Mouse (Mus musculus): ENCODE data around the gene Myo1c.

- TF ChIP-seq POLR2A (IDR thresholded peaks at IDR 0.05; ENCODE audit: insufficient read length, low read depth) (no peak), MYOG (IDR thresholded peaks at IDR 0.05; ENCODE audit: control insufficient read depth in 1 of 3, insufficient read depth in 1 of 3, insufficient read length in 2 of 3, low read depth in 2 of 3) (peak in 1 of 3 experiments; percentile 54), MAX (IDR thresholded peaks at IDR 0.05; ENCODE audit: low read depth) (no peak), E2F4 (IDR thresholded peaks at IDR 0.05; ENCODE audit: insufficient read depth) (no peak), MYOD1 (IDR thresholded peaks at IDR 0.05; ENCODE audit: control insufficient read depth in 1 of 3, insufficient read length in 2 of 3, low read depth in 2 of 3) (peak; percentile 5 to 51 (median 43)), USF1 (IDR thresholded peaks at IDR 0.05; ENCODE audit: low read depth) (no peak)
These were observed 27.5 kb upstream of the Myo1c start for GRCm38 (mm10) chr11:75622588-75623329.
